Mouse (Mus musculus) mouse embryonic stem cell (cell line): ENCODE data around the gene Uqcr10.
"Not testable (repeated sequence)": the region's sequence is repeated elsewhere in the genome, so short reads cannot be mapped to it uniquely, and the experiment has no call there.

Experiments used
- in situ Hi-C, 2 experiments: fragments of 300-500 bp; cut with MboI; formaldehyde crosslinking; loops; 1 replicate in 1 of 2; 3 replicates in 1 of 2; pipeline ENCODE4 v1.14.3; 2019 to 2020; ENCODE audit warnings: low sequenced_read_pairs in 2 of 2, low pct_unique_long_range_greater_than_20kb in 1 of 2, mixed read lengths in 1 of 2; ENCODE audit not compliant: unreplicated experiment in 1 of 2

Gene Uqcr10

GRCm38 (mm10) chr11:4718548-4718947 lies 14.4 kb upstream of the Uqcr10 start:
- in situ Hi-C loops, result no loop called here

GRCm38 (mm10) chr11:4716530-4717236 lies 12.5 kb upstream of the Uqcr10 start:
- in situ Hi-C loops, result no loop called here

- in situ Hi-C loops, result no loop called here
Measured at GRCm38 (mm10) chr11:4715596-4715995, 11.5 kb upstream of the Uqcr10 start.

- in situ Hi-C loops, result no loop called here
Measured at GRCm38 (mm10) chr11:4714727-4715126, 10.6 kb upstream of the Uqcr10 start.

- in situ Hi-C loops, result no loop called here
Measured at GRCm38 (mm10) chr11:4712822-4713221, 8.7 kb upstream of the Uqcr10 start.

GRCm38 (mm10) chr11:4710188-4710587 lies 6.0 kb upstream of the Uqcr10 start:
- in situ Hi-C loops, result not testable (repeated sequence)

- in situ Hi-C loops, result no loop called here
Measured at GRCm38 (mm10) chr11:4705178-4705577, 1.0 kb upstream of the Uqcr10 start.

GRCm38 (mm10) chr11:4703688-4704071 lies 462 bp downstream of the Uqcr10 start:
- in situ Hi-C loops, result no loop called here

- in situ Hi-C loops, result no loop called here
Measured at GRCm38 (mm10) chr11:4700726-4701125, 3.4 kb downstream of the Uqcr10 start.

- in situ Hi-C loops, result no loop called here
Measured at GRCm38 (mm10) chr11:4697043-4697983, 6.8 kb downstream of the Uqcr10 start.

GRCm38 (mm10) chr11:4692162-4692561 lies 12.0 kb downstream of the Uqcr10 start:
- in situ Hi-C loops, result no loop called here

- in situ Hi-C loops, result no loop called here
Measured at GRCm38 (mm10) chr11:4691213-4691612, 12.9 kb downstream of the Uqcr10 start.

GRCm38 (mm10) chr11:4690353-4690752 lies 13.8 kb downstream of the Uqcr10 start:
- in situ Hi-C loops, result no loop called here

- in situ Hi-C loops, result no loop called here
Measured at GRCm38 (mm10) chr11:4688632-4689380, 15.3 kb downstream of the Uqcr10 start.

- in situ Hi-C loops, result no loop called here
Measured at GRCm38 (mm10) chr11:4687874-4688273, 16.3 kb downstream of the Uqcr10 start.

GRCm38 (mm10) chr11:4687027-4687426 lies 17.1 kb downstream of the Uqcr10 start:
- in situ Hi-C loops, result no loop called here

GRCm38 (mm10) chr11:4685510-4685909 lies 18.6 kb downstream of the Uqcr10 start:
- in situ Hi-C loops, result no loop called here

- in situ Hi-C loops, result no loop called here
Measured at GRCm38 (mm10) chr11:4685071-4685470, 19.1 kb downstream of the Uqcr10 start.

- in situ Hi-C loops, result no loop called here
Measured at GRCm38 (mm10) chr11:4684186-4684585, 20.0 kb downstream of the Uqcr10 start.
